Mouse (Mus musculus) heart, postnatal 14 days (tissue): ENCODE measurements around the gene Gm525. TPM values are rescaled to one million over a fixed set of nuclear protein-coding genes. Genes with fewer than 3 reads are reported as not detected.
A peak's percentile ranks its signal among the peaks of the same experiment; 100 is the strongest.
"Not testable (repeated sequence)": the region's sequence is repeated elsewhere in the genome, so short reads cannot be mapped to it uniquely, and the experiment has no call there.

Source experiments
- DNase-seq, 2 experiments: peaks; one replicate each; pipeline ENCODE4 v3.0.0; 2021 to 2022
- intact Hi-C: fragments of 180-260 bp; cut with DNase I; formaldehyde crosslinking; loops from one replicate; pipeline ENCODE4 v1.15.1; 2025
- long read RNA-seq, 2 experiments: library from polyadenylated mRNA; stranded (forward); transcript quantifications; one replicate each; pipeline ENCODE4 v2.0.0; 2021
- total RNA-seq, 2 experiments: library from RNA; stranded (reverse); gene quantifications; 2 replicates each; pipeline ENCODE4 v1.2.3; 2021

Gene Gm525
- not detected for total RNA-seq
- long read RNA-seq, experiment 1, result 0 reads
- long read RNA-seq, experiment 2, result 0 reads

- intact Hi-C loops, result no loop called here
- no peak for DNase-seq
These were observed at the start of gene Gm525 for GRCm38 (mm10) chr11:89073541-89073940. Gm525 (plus strand) TSS chr11:89073841.

GRCm38 (mm10) chr11:89024181-89024881, 49.3 kb upstream of the Gm525 start:
- peak; percentile 85 to 88 for DNase-seq
- intact Hi-C loops, result no loop called here

- DNase-seq, result no peak
- intact Hi-C loops, result no loop called here
These were observed 48.0 kb upstream of the Gm525 start for GRCm38 (mm10) chr11:89025603-89026002.

GRCm38 (mm10) chr11:89026117-89026516, 47.5 kb upstream of the Gm525 start:
- intact Hi-C loops, result no loop called here
- DNase-seq, result no peak

GRCm38 (mm10) chr11:89027955-89028361, 45.7 kb upstream of the Gm525 start:
- DNase-seq, result peak; percentile 53 to 55
- intact Hi-C loops, result no loop called here

- intact Hi-C loops, result no loop called here
- peak; percentile 30 to 43 for DNase-seq
These were observed 44.7 kb upstream of the Gm525 start for GRCm38 (mm10) chr11:89028871-89029405.

GRCm38 (mm10) chr11:89030552-89030951, 43.1 kb upstream of the Gm525 start:
- DNase-seq, result no peak
- intact Hi-C loops, result no loop called here

GRCm38 (mm10) chr11:89031189-89031588, 42.5 kb upstream of the Gm525 start:
- intact Hi-C loops, result no loop called here
- no peak for DNase-seq

GRCm38 (mm10) chr11:89034592-89034991, 39.0 kb upstream of the Gm525 start:
- intact Hi-C loops, result no loop called here
- no peak for DNase-seq

- DNase-seq, result no peak
- intact Hi-C loops, result no loop called here
These were observed 38.1 kb upstream of the Gm525 start for GRCm38 (mm10) chr11:89035552-89035951.

- DNase-seq, result no peak
- intact Hi-C loops, result no loop called here
These were observed 35.1 kb upstream of the Gm525 start for GRCm38 (mm10) chr11:89038496-89038895.

GRCm38 (mm10) chr11:89039325-89039724, 34.3 kb upstream of the Gm525 start:
- DNase-seq, result peak; percentile 76 to 80
- intact Hi-C loops, result loop anchor here (1.0 kb wide), 1 partner anchor 46 kb away; no protein-coding TSS in a partner anchor

- intact Hi-C loops, result not testable (repeated sequence)
These were observed 32.6 kb upstream of the Gm525 start for GRCm38 (mm10) chr11:89041073-89041472.

GRCm38 (mm10) chr11:89043046-89043445, 30.6 kb upstream of the Gm525 start:
- DNase-seq, result no peak
- intact Hi-C loops, result no loop called here

More at GRCm38 (mm10) chr11:89041073-89041472, 32.6 kb upstream of the Gm525 start:
- DNase-seq, result not testable (repeated sequence)

- intact Hi-C loops, result not testable (repeated sequence)
These were observed 28.1 kb upstream of the Gm525 start for GRCm38 (mm10) chr11:89045501-89045900.

GRCm38 (mm10) chr11:89046021-89046420, 27.6 kb upstream of the Gm525 start:
- no peak for DNase-seq
- intact Hi-C loops, result no loop called here

More at GRCm38 (mm10) chr11:89045501-89045900, 28.1 kb upstream of the Gm525 start:
- DNase-seq, result not testable (repeated sequence)

GRCm38 (mm10) chr11:89051767-89052166, 21.9 kb upstream of the Gm525 start:
- no peak for DNase-seq
- intact Hi-C loops, result no loop called here

GRCm38 (mm10) chr11:89055931-89056690, 17.5 kb upstream of the Gm525 start:
- intact Hi-C loops, result no loop called here
- peak in 1 of 2 experiments; percentile 19 for DNase-seq

- DNase-seq, result peak in 1 of 2 experiments; percentile 24
These were observed 14.9 kb upstream of the Gm525 start for GRCm38 (mm10) chr11:89058515-89059270.

GRCm38 (mm10) chr11:89059919-89060422, 13.7 kb upstream of the Gm525 start:
- DNase-seq, result peak in 1 of 2 experiments; percentile 49
- intact Hi-C loops, result loop anchor here (2.0 kb wide), 1 partner anchor 59 kb away; no protein-coding TSS in a partner anchor

More at GRCm38 (mm10) chr11:89058515-89059270, 14.9 kb upstream of the Gm525 start:
- intact Hi-C loops, result no loop called here
